Mouse (Mus musculus) B cell, adult 2 months (primary cell): ENCODE results near the gene Tmem44.

Source experiments
- DNase-seq, 2 experiments: peaks; one replicate each; pipeline ENCODE4 v3.0.0; 2022

Tmem44 gene

DNA sequence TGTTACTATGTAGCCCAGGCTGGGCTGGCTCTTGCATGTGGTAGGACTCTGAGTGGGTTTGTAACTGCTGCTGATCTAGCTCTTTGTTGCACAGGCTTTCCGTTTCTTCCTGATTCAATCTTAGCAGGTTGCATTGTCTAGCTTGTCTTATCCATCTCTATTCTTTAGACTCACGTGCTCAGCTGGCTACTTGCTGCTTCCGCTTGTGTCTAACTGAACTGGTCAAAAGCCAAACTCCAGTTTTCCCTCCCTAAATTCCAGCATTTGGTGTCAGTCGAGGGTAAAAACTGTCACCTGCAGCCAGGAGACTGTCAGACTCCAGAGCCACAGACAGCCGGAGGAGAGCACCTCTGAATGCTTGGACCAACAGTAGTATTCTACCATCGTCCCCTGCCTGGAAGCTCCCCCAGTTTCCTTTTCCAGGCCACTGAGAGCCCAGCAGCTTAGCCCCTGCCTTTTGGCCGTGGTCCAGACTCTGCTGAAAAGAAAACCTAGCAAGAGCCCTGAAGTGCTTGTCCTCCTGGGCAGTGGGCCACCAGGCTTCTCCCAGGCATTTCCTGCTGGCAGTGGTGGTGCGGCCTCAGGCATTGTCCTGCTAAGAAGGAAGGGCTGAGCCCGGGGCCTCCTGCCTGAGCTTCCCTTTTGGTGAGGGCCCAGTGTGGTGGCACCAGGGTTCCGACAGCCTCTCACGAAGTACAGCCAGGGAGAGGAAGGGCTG is 2.1 kb upstream of the Tmem44 start:
- DNase-seq, result no peak

DNA sequence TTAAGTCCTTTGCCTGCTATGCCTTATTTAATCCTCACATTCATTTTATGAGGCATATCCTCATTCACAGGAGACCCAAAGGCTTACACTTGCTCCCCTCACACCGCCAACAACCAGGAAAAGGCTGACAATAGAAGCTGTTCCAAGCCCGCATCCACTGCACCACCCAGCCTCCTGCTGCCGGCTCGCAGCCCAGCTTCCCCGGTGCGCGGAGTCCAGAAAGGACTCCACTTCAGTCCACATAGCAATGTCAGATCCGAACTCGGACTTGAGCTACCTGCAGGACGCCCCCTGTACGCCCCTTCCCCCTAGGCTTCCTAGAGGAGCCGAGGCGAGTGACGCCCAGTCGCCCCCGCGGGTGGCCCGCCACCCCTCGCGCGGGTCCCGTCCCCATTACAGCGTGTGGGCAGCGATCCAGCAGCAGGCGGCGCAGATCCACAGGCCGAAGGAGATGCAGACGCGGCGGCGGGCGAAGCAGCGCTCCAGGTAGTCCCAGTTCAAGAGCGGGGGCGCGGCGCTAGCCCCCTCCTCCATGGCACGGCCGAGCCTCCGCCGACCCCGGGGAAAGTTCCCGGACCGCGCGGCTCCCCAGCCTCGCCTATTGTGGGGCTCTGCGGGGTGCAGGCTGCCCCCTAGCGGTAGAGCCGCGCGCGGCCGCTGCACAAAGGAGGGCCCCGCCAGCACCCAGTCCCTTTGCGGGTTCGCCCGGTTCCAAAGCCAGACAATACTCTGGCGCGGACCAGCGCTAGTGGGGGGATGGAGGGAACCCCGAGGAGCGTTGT is 485 bp downstream of the Tmem44 start:
- DNase-seq, result peak; percentile 83 to 86

DNA sequence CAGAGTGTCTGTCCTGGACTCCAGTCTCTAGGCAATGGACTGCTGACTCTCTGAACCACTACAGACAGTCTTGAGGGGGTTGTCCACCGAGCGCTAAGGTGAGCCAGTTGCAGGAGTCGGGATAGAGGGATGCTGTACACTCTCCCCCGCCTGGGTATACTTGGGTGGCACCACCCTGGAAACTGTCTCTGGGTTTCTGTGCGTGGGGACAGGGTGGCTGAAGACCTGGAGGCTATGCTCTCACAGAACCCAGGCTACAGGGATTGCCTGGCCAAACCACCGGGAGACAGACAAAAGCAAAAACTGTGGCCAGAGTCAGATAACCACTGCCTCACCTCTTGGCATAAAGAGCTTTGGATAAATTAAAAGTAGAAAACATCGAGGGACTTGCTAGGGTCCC is 1.1 kb downstream of the Tmem44 start:
- no peak for DNase-seq

GRCm38 (mm10) chr16:30548291-30548690 is 2.4 kb downstream of the Tmem44 start:
- DNase-seq, result no peak

DNA sequence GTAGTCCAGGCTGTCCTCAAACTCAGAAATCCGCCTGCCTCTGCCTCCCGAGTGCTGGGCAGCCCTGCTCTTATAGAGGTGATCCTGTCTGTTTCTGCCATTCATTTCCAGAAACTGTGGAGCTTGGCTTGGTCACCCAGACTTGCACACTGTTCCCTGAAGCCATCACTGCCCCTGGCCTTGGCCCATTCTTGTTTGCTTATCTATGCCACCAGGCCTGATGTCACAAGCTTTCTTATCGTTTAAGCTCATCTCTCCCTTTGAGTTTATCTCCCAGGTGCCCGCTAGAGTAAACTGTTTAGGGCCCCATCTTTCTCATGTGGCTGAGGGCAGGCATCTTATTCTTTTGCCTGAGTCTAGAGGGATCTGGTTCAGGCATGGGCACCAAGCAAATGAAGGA is 5.9 kb downstream of the Tmem44 start:
- DNase-seq, result no peak

DNA sequence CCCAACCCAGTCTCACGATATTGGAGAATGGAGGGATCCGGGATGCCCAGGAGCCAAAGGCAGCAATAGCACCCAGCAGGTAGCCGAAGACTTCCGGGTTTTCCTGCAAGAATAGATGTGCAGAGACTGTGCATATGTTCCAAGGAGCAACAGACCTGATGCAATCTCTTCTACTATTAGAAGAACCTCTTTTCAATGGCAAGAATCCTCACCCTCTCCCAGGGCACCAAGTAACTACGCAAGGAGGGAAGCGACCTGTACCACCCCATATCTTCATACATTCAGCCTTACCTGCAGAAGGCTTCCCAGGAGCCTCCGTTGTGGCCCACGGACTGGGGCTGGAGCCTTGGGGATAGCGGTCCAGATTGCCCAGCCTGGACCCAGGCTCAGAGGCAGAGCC is 7.3 kb downstream of the Tmem44 start:
- no peak for DNase-seq

- no peak for DNase-seq
Observed at GRCm38 (mm10) chr16:30542826-30543225, 7.8 kb downstream of the Tmem44 start.

- no peak for DNase-seq
Observed at GRCm38 (mm10) chr16:30540107-30541001, 10.3 kb downstream of the Tmem44 start.

- DNase-seq, result peak; percentile 77 to 79
Observed at GRCm38 (mm10) chr16:30539433-30539832, 11.2 kb downstream of the Tmem44 start.

GRCm38 (mm10) chr16:30535075-30535474 is 15.6 kb downstream of the Tmem44 start:
- DNase-seq, result no peak

DNA sequence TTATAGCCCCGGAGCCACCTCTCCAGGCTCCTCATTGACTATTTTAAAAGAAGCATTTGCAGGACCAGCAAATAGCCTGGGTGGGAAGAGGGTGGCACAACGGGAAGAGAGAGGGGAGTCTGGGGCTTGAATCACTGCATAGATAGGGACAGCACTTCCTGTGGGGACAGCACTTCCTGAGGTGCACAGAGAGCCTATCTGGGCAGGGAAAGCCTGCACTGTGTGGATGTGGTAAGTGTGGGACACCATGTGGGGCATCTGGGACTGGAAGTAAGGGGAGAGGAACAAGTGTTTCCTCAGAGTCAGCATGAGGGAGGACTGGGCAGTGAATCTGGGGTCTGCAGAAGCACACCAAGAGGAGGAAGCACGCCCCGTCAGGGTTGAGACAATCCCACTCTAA is 17.1 kb downstream of the Tmem44 start:
- DNase-seq, result no peak

GRCm38 (mm10) chr16:30532929-30533328 is 17.7 kb downstream of the Tmem44 start:
- no peak for DNase-seq

- DNase-seq, result peak; percentile 67 to 68
Observed at GRCm38 (mm10) chr16:30531761-30532406, 18.8 kb downstream of the Tmem44 start.

DNA sequence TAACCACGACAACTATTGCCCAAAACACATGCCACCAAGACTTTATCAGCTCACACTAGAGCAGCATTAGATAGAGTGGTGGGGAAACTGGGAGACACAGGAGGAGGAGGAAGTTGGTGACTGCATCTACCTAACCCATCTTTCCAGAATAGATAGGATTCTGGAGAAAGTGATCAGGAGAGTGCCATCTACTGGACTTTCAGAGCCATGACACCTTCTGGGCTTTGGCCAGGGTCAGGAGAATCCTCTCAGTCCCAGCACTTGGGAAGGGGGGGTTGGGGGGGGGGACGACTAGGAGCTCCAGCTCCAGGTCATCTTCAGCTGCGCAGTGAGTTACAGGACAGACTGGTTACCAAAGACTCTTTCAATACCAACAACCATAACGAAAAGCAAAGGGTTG is 19.8 kb downstream of the Tmem44 start:
- no peak for DNase-seq

- no peak for DNase-seq
Observed at GRCm38 (mm10) chr16:30528386-30528785, 22.3 kb downstream of the Tmem44 start.

DNA sequence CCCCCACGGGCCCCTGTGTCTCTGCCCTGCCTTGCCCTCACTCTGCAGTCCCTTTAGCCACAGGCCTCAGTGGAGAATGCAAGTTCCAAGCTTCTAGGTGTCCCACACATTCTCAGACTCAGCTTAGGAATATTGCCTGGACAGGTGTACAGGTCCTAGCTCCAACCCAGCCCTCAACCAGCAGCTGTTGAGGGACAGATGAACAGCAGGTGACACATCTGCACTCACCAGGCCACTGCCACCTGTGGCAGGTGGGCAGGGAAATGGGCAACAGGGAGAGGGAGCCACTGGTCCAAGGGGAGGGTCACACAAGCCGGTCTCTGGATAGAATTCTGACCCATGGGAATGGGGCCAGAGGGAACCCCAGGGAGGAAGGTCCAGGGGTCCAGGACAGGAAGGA is 22.8 kb downstream of the Tmem44 start:
- DNase-seq, result no peak

GRCm38 (mm10) chr16:30525756-30526155 is 24.9 kb downstream of the Tmem44 start:
- DNase-seq, result no peak

DNA sequence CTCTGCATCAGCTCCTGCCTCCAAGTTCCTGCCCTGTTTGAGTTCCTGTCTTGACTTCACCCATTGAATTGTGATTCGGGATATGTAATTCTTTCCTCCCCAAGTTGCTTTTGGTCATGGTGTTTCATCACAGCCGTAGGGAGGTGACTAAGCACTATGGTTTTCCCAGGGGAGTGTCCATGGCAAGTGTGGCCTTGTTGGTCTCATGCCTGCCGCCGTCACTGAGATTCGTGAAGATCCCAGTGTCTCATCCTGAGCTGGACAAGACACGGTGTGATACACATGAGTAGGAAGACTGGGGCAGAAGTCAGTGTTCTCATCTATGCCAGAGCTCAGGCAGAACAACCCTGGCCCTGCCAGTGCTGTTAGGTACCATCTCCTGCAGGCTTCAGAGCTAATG is 26.2 kb downstream of the Tmem44 start:
- no peak for DNase-seq

GRCm38 (mm10) chr16:30522253-30522940 is 28.2 kb downstream of the Tmem44 start:
- DNase-seq, result no peak

GRCm38 (mm10) chr16:30521147-30521546 is 29.5 kb downstream of the Tmem44 start:
- peak in 1 of 2 experiments; percentile 37 for DNase-seq

DNA sequence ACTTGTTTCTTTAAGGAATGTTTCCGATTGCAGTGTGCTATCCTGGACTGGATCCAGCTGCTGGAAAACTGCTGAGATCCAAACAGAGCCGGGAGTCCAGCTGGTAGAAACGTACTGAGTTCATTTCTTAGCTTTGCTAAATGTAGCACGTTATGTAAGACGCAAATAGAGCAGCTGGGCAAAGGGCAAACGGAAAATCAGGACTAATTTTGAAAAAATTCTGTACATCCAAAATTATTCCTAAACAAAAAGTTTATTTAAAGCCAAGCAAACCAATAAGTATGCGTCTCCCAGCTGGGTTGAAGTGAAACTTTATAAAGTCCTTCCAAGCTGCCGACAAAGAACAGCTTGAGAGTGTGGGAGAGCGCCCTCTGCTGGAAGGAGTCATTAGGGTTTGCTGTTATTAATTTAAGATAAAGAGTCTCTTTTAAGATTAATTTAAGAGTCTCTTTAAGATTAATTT is 30.2 kb downstream of the Tmem44 start:
- DNase-seq, result peak; percentile 86 to 87

GRCm38 (mm10) chr16:30518635-30519034 is 32.0 kb downstream of the Tmem44 start:
- DNase-seq, result no peak
